Mouse (Mus musculus): Measurements from ENCODE around the gene Dhx30.
"Not testable (repeated sequence)": the region's sequence is repeated elsewhere in the genome, so short reads cannot be mapped to it uniquely, and the experiment has no call there.

DNA sequence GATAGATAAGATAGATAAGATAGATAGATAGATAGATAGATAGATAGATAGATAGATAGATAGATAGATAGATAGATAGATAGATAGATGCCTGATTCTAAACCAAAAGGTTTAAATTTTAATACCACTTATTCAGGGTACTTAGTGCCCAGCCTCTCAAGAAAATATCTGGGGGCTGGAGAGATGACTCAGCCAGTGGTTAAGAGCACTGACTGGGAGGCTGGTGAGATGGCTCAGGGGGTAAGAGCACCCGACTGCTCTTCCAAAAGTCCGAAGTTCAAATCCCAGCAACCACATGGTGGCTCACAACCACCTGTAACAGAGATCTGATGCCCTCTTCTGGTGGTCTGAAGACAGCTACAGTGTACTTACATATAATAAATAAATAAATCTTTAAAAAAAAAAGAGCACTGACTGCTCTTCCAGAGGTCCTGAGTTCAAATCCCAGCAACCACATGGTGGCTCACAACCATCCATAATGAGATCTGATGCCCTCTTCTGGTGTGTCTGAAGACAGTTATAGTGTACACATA, 6.4 kb upstream of the Dhx30 start:
- TF ChIP-seq POLR2A, CTCF (IDR thresholded peaks at IDR 0.05; ENCODE audit: insufficient read depth, low read depth, low read length): not testable (repeated sequence)

Measured in olfactory bulb, adult 2 months (tissue).